8 mouse cellular contexts compared by ENCODE assay signal in the genomic region with DNA sequence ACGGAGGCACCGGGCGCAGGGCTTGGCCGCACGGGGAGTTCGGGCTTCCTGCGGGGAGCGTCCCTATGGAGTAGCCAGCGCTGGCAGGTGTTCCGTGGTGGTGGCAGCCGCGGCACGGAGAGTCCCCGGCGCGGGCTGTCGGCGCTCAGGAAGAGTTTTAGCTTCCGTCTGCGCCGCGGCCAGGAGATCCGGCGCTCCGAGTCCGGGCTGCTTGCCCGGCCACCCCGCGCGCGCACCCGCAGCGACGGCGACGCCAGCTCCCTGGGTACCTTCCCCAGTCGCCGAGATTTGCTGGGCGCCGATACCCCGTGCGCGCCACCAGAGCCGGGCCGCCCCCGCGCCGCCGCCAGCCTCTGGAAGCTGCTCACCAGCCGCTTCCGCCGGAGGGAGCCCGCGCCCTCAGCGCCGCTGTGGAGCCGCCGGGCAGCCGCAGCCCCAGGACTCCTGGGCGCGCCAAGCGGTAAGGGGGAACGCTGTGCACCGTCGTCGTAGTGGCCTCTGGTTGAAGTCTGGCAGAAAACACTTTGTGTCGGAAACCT. TPM values are rescaled to one million over a fixed set of nuclear protein-coding genes. Genes with fewer than 3 reads are reported as not detected.
A peak's percentile ranks its signal among the peaks of the same experiment; 100 is the strongest.
DNase-seq lines count a peak whose midpoint lies in the region; ATAC-seq and TF ChIP-seq lines count a peak whose summit lies in the region.

No protein-coding gene starts in this region.

- no peaks in the 10 kb centered on the region for H3K27me3 ChIP-seq in cerebellum, adult 2 months (ENCODE audit: control insufficient read depth, insufficient read depth, low read length)
- peaks cover 13% of the 10 kb centered on the region; the same call in 1 of the 2 replicates for H3K27me3 ChIP-seq in limb, embryonic 15.5 days

- H3K36me3 ChIP-seq in limb, embryonic 15.5 days = peaks cover 38% of the 10 kb centered on the region

- no peak for TF ChIP-seq CTCF in cerebellum, adult 2 months (IDR thresholded peaks at IDR 0.05; ENCODE audit: borderline replicate concordance, insufficient read depth, low read depth, low read length)

- H3K9ac ChIP-seq in limb, embryonic 15.5 days = peak overlapping the region; percentile 55

- no peaks in the 10 kb centered on the region for H3K9me3 ChIP-seq in limb, embryonic 15.5 days

- peak overlapping the region; percentile 8; the same call in 1 of the 2 replicates for H3K27ac ChIP-seq in cerebellum, adult 2 months (ENCODE audit: insufficient read depth, low read length)
- peak overlapping the region; percentile 81 for H3K27ac ChIP-seq in limb, embryonic 15.5 days

- H3K4me1 ChIP-seq in cerebellum, adult 2 months (ENCODE audit: control insufficient read depth, insufficient read depth, low read length) = peaks cover 16% of the 10 kb centered on the region
- peaks cover 49% of the 10 kb centered on the region for H3K4me1 ChIP-seq in limb, embryonic 15.5 days

- H3K4me2 ChIP-seq in limb, embryonic 15.5 days = peak overlapping the region; percentile 74

- peak overlapping the region; percentile 5 for H3K4me3 ChIP-seq in cerebellum, adult 2 months (replicated peaks; ENCODE audit: insufficient read depth, low read depth, low read length)
- peak overlapping the region; percentile 49 for H3K4me3 ChIP-seq in limb, embryonic 15.5 days

- no peak for TF ChIP-seq POLR2A in cerebellum, adult 2 months (IDR thresholded peaks at IDR 0.05; ENCODE audit: borderline replicate concordance, insufficient read depth, low read length)

- peak; percentile 67 for ATAC-seq in inflammation-experienced regulatory T-cells, adult 6 months
- ATAC-seq in limb, embryonic 15.5 days (ENCODE audit: insufficient number of reproducible peaks, low FRiP score, low TSS enrichment, low read depth) = no peak

- WGBS in cerebellum, adult 2 months = 4% methylated on average over 66 of the region's 67 CpGs
- WGBS in limb, embryonic 15.5 days = 3% methylated on average over 67 of the region's 67 CpGs

- peak in 1 of 2 experiments; percentile 58 for DNase-seq in cerebellum, adult 2 months
- DNase-seq in cerebellum, adult 11-12 months = no peak
- peak; percentile 83 for DNase-seq in adrenal gland, adult 2 months
- DNase-seq in frontal cortex, postnatal 36 days (ENCODE audit: low spot score in 2 of 2) = peak; percentile 73 to 75
- peak; percentile 58 for DNase-seq in neural tube, embryonic 10.5 days (ENCODE audit: extremely low spot score, low spot score)
- peak; percentile 60 for DNase-seq in testis, postnatal 14 days (ENCODE audit: low spot score)

RNA-seq across cellular contexts. Expression of gene Agap3, which starts 22.8 kb away (rescaled TPM):
- polyA plus RNA-seq in cerebellum, adult 2 months (2012; rRNA removed) = 402 and 421 TPM in 2 replicates
- total RNA-seq in adrenal gland, adult 2 months (2021) = 10 to 100 TPM; 78.8 to 89.8 TPM
- 96.5 and 106 TPM in 2 replicates for polyA plus RNA-seq in adrenal gland, adult 2 months (2012; rRNA removed)
- 1 to 10 TPM; 5.4 to 9.7 (median 7.5) TPM for polyA plus RNA-seq in inflammation-experienced regulatory T-cells, adult 6 months (2017; shearing (Covaris generic))
- polyA plus RNA-seq in limb, embryonic 15.5 days (2015; fragmentation: Nextera tagmentation; extraction: Ambion mirVana) = 32.4 and 34.1 TPM in 2 replicates

RNA-seq across cellular contexts. Expression of gene Tmub1, which starts 27.1 kb away (rescaled TPM):
- 60.6 and 61.1 TPM in 2 replicates for polyA plus RNA-seq in cerebellum, adult 2 months (2012; rRNA removed)
- 10 to 100 TPM; 16.7 to 20.5 TPM for total RNA-seq in adrenal gland, adult 2 months (2021)
- polyA plus RNA-seq in adrenal gland, adult 2 months (2012; rRNA removed) = 86.7 and 94.5 TPM in 2 replicates
- polyA plus RNA-seq in inflammation-experienced regulatory T-cells, adult 6 months (2017; shearing (Covaris generic)) = 10 to 100 TPM; 50.9 to 68.9 (median 59.0) TPM
- 21.3 and 23.9 TPM in 2 replicates for polyA plus RNA-seq in limb, embryonic 15.5 days (2015; fragmentation: Nextera tagmentation; extraction: Ambion mirVana)

RNA-seq across cellular contexts. Expression of gene Fastk, which starts 29.7 kb away (rescaled TPM):
- polyA plus RNA-seq in cerebellum, adult 2 months (2012; rRNA removed) = 246 and 265 TPM in 2 replicates
- 100 to 1,000 TPM in 1 of 2 experiments, 10 to 100 TPM in 1; 93.4 to 108 TPM for total RNA-seq in adrenal gland, adult 2 months (2021)
- polyA plus RNA-seq in adrenal gland, adult 2 months (2012; rRNA removed) = 335 and 350 TPM in 2 replicates
- 10 to 100 TPM; 32.1 to 63.3 (median 63.0) TPM for polyA plus RNA-seq in inflammation-experienced regulatory T-cells, adult 6 months (2017; shearing (Covaris generic))
- polyA plus RNA-seq in limb, embryonic 15.5 days (2015; fragmentation: Nextera tagmentation; extraction: Ambion mirVana) = 108 and 130 TPM in 2 replicates

RNA-seq across cellular contexts. Expression of gene Slc4a2, which starts 51.2 kb away (rescaled TPM):
- polyA plus RNA-seq in cerebellum, adult 2 months (2012; rRNA removed) = 81.3 and 88.0 TPM in 2 replicates
- 10 to 100 TPM; 58.4 to 63.2 TPM for total RNA-seq in adrenal gland, adult 2 months (2021)
- 65.9 and 74.0 TPM in 2 replicates for polyA plus RNA-seq in adrenal gland, adult 2 months (2012; rRNA removed)
- polyA plus RNA-seq in inflammation-experienced regulatory T-cells, adult 6 months (2017; shearing (Covaris generic)) = 10 to 100 TPM; 11.4 to 17.1 (median 12.4) TPM
- 36.7 and 40.0 TPM in 2 replicates for polyA plus RNA-seq in limb, embryonic 15.5 days (2015; fragmentation: Nextera tagmentation; extraction: Ambion mirVana)

RNA-seq across cellular contexts. Expression of gene Cdk5, which starts 51.5 kb away (rescaled TPM):
- polyA plus RNA-seq in cerebellum, adult 2 months (2012; rRNA removed) = 221 and 222 TPM in 2 replicates
- total RNA-seq in adrenal gland, adult 2 months (2021) = 10 to 100 TPM; 40.7 to 47.9 TPM
- polyA plus RNA-seq in adrenal gland, adult 2 months (2012; rRNA removed) = 60.2 and 63.3 TPM in 2 replicates
- 10 to 100 TPM; 47.6 to 66.2 (median 62.8) TPM for polyA plus RNA-seq in inflammation-experienced regulatory T-cells, adult 6 months (2017; shearing (Covaris generic))
- polyA plus RNA-seq in limb, embryonic 15.5 days (2015; fragmentation: Nextera tagmentation; extraction: Ambion mirVana) = 48.6 and 54.9 TPM in 2 replicates
